Mouse (Mus musculus) gastrocnemius, postnatal 25 days (tissue): ENCODE data around the gene Aim2. TPM values are rescaled to one million over a fixed set of nuclear protein-coding genes. Genes with fewer than 3 reads are reported as not detected.
"Not testable (repeated sequence)": the region's sequence is repeated elsewhere in the genome, so short reads cannot be mapped to it uniquely, and the experiment has no call there.

Experiments used
- DNase-seq: peaks from one replicate; pipeline ENCODE4 v3.0.0; 2022
- long read RNA-seq, 2 experiments: library from polyadenylated mRNA; stranded (forward); transcript quantifications; one replicate each; pipeline ENCODE4 v2.0.0; 2021
- total RNA-seq, 2 experiments: library from RNA; stranded (reverse); gene quantifications; 1 replicate in 1 of 2; 2 replicates in 1 of 2; pipeline ENCODE4 v1.2.3; 2021

The Aim2 gene
- total RNA-seq = under 1 TPM; 0.46 to 0.56 TPM
- long read RNA-seq, experiment 1, partial matches to known transcripts = 0 of 1 reads
- long read RNA-seq, experiment 1, other reads (novel, unspliced or antisense) = 1 of 1 reads
- long read RNA-seq, experiment 2 = 0 reads

- DNase-seq = no peak
Measured at GRCm38 (mm10) chr1:173350372-173350957, at the start of gene Aim2. TSS of gene Aim2 (plus strand) at chr1:173350879.

GRCm38 (mm10) chr1:173302795-173303194, 47.9 kb upstream of the Aim2 start:
- DNase-seq = not testable (repeated sequence)

GRCm38 (mm10) chr1:173313535-173314050, 37.1 kb upstream of the Aim2 start:
- DNase-seq = not testable (repeated sequence)

GRCm38 (mm10) chr1:173315725-173316124, 35.0 kb upstream of the Aim2 start:
- DNase-seq = no peak

- DNase-seq = no peak
Measured at GRCm38 (mm10) chr1:173317925-173318477, 32.7 kb upstream of the Aim2 start.

- DNase-seq = no peak
Measured at GRCm38 (mm10) chr1:173321593-173322248, 29.0 kb upstream of the Aim2 start.

- DNase-seq = no peak
Measured at GRCm38 (mm10) chr1:173322249-173322627, 28.4 kb upstream of the Aim2 start.

GRCm38 (mm10) chr1:173323839-173324585, 26.7 kb upstream of the Aim2 start:
- DNase-seq = no peak

- DNase-seq = no peak
Measured at GRCm38 (mm10) chr1:173324961-173325360, 25.7 kb upstream of the Aim2 start.

- no peak for DNase-seq
Measured at GRCm38 (mm10) chr1:173325395-173325794, 25.3 kb upstream of the Aim2 start.

- DNase-seq = no peak
Measured at GRCm38 (mm10) chr1:173326552-173326951, 24.1 kb upstream of the Aim2 start.

GRCm38 (mm10) chr1:173328446-173328845, 22.2 kb upstream of the Aim2 start:
- DNase-seq = no peak

- no peak for DNase-seq
Measured at GRCm38 (mm10) chr1:173329185-173329584, 21.5 kb upstream of the Aim2 start.

- no peak for DNase-seq
Measured at GRCm38 (mm10) chr1:173329743-173330142, 20.9 kb upstream of the Aim2 start.

- DNase-seq = no peak
Measured at GRCm38 (mm10) chr1:173332418-173332817, 18.3 kb upstream of the Aim2 start.

- DNase-seq = no peak
Measured at GRCm38 (mm10) chr1:173333312-173334253, 17.1 kb upstream of the Aim2 start, which contains the start of gene Ackr1. TSS of gene Ackr1 (minus strand) at chr1:173333750.

GRCm38 (mm10) chr1:173335903-173336302, 14.8 kb upstream of the Aim2 start:
- no peak for DNase-seq

GRCm38 (mm10) chr1:173337008-173337407, 13.7 kb upstream of the Aim2 start:
- DNase-seq = no peak

- DNase-seq = no peak
Measured at GRCm38 (mm10) chr1:173339543-173339942, 11.1 kb upstream of the Aim2 start.

- DNase-seq = no peak
Measured at GRCm38 (mm10) chr1:173342425-173342824, 8.3 kb upstream of the Aim2 start.

GRCm38 (mm10) chr1:173343934-173344333, 6.7 kb upstream of the Aim2 start:
- no peak for DNase-seq
